Mouse (Mus musculus): ENCODE results near the gene Fgf2. TPM values are rescaled to one million over a fixed set of nuclear protein-coding genes. Genes with fewer than 3 reads are reported as not detected.

The Fgf2 gene
- polyA plus RNA-seq (2015; fragmentation: Illumina TruSeq; extraction: RNeasy Lipid Tissue Mini Kit (QIAGEN cat#74804); ENCODE audit: insufficient read depth, low read depth, low replicate concordance): 6.4 TPM

GRCm38 (mm10) chr3:37348221-37349165, at the start of gene Fgf2:
Gene Fgf2, plus strand, starts transcription at chr3:37348346.

GRCm38 (mm10) chr3:37312370-37312941, 35.7 kb upstream of the Fgf2 start, which contains the start of the genes Bbs12 and Cetn4:
Gene Bbs12, plus strand, starts transcription at chr3:37312554.
Gene Cetn4, minus strand, starts transcription at chr3:37312708.

GRCm38 (mm10) chr3:37419458-37419991, 71.4 kb downstream of the Fgf2 start, which contains the start of gene Spata5:
Gene Spata5, plus strand, starts transcription at chr3:37419896.

GRCm38 (mm10) chr3:37420072-37420471, 71.9 kb downstream of the Fgf2 start, which contains the start of gene Nudt6:
Gene Nudt6, minus strand, starts transcription at chr3:37420211.

Other genes with a start within 250 kb of the Fgf2 start
- not detected for gene Il2, start 222.4 kb upstream of the Fgf2 start, polyA plus RNA-seq (2015; fragmentation: Illumina TruSeq; extraction: RNeasy Lipid Tissue Mini Kit (QIAGEN cat#74804); ENCODE audit: insufficient read depth, low read depth, low replicate concordance)
- not detected for gene Il21, start 115.7 kb upstream of the Fgf2 start, polyA plus RNA-seq (2015; fragmentation: Illumina TruSeq; extraction: RNeasy Lipid Tissue Mini Kit (QIAGEN cat#74804); ENCODE audit: insufficient read depth, low read depth, low replicate concordance)
- gene Bbs12, start 35.8 kb upstream of the Fgf2 start, polyA plus RNA-seq (2015; fragmentation: Illumina TruSeq; extraction: RNeasy Lipid Tissue Mini Kit (QIAGEN cat#74804); ENCODE audit: insufficient read depth, low read depth, low replicate concordance): 1.8 TPM
- not detected for gene Cetn4, start 35.6 kb upstream of the Fgf2 start, polyA plus RNA-seq (2015; fragmentation: Illumina TruSeq; extraction: RNeasy Lipid Tissue Mini Kit (QIAGEN cat#74804); ENCODE audit: insufficient read depth, low read depth, low replicate concordance)
- gene Spata5, start 71.5 kb downstream of the Fgf2 start, polyA plus RNA-seq (2015; fragmentation: Illumina TruSeq; extraction: RNeasy Lipid Tissue Mini Kit (QIAGEN cat#74804); ENCODE audit: insufficient read depth, low read depth, low replicate concordance): 1.2 TPM
- not detected for gene Nudt6, start 71.9 kb downstream of the Fgf2 start, polyA plus RNA-seq (2015; fragmentation: Illumina TruSeq; extraction: RNeasy Lipid Tissue Mini Kit (QIAGEN cat#74804); ENCODE audit: insufficient read depth, low read depth, low replicate concordance)

Measured in pancreas, adult 10 weeks (tissue).